Mouse (Mus musculus) liver, embryonic 11.5 days (tissue): ENCODE measurements around the gene Rab25. TPM values are rescaled to one million over a fixed set of nuclear protein-coding genes. Genes with fewer than 3 reads are reported as not detected.

Experiments
- microRNA counts: library from miRNA; unstranded; fragments of <30 nt; microRNA quantifications from one replicate; lab custom pipeline; 2015
- microRNA-seq: library from miRNA; unstranded; fragments of <30 nt; microRNA quantifications from one replicate; pipeline ENCODE4, GENCODE M21; 2017; ENCODE audit warnings: borderline number of aligned reads
- polyA plus RNA-seq: library from polyadenylated mRNA; unstranded; fragments of >200 nt; fragmentation: Nextera tagmentation; extraction: Ambion mirVana; gene quantifications from 2 replicates; pipeline ENCODE4 v1.2.1, GENCODE M21; 2014

The Rab25 gene
- polyA plus RNA-seq, 1 experiment from 2014 or later = 1.2 TPM

MicroRNA genes within 50 kb of the gene (microRNA counts, 519-probe panel; counts per million panel counts)
- microRNA mmu-miR-1905 (lab: Ali Mortazavi, UCI) = not detected

Small RNA genes within 50 kb of the gene (microRNA-seq; reads per million reads assigned to microRNA genes)
- gene Mir1905 = not detected

Other genes starting within 250 kb of the Rab25 start
- 111 and 113 TPM in 2 replicates for gene Glmp, start 223.3 kb downstream of the Rab25 start, polyA plus RNA-seq
- 2.0 TPM in 2 replicates for gene Tmem79, start 212.2 kb downstream of the Rab25 start, polyA plus RNA-seq
- 52.0 TPM in 2 replicates for gene Smg5, start 212.0 kb downstream of the Rab25 start, polyA plus RNA-seq
- gene Paqr6, start 183.7 kb downstream of the Rab25 start, polyA plus RNA-seq = 5.6 and 7.0 TPM in 2 replicates
- gene Bglap3, start 175.6 kb downstream of the Rab25 start, polyA plus RNA-seq = 0.12 and 0.40 TPM in 2 replicates
- gene Bglap2, start 169.6 kb downstream of the Rab25 start, polyA plus RNA-seq = not detected in 2 replicates
- gene Bglap, start 163.8 kb downstream of the Rab25 start, polyA plus RNA-seq = not detected in 2 replicates
- 153 and 165 TPM in 2 replicates for gene Pmf1, start 138.0 kb downstream of the Rab25 start, polyA plus RNA-seq
- gene Slc25a44, start 123.2 kb downstream of the Rab25 start, polyA plus RNA-seq = 20.6 and 20.7 TPM in 2 replicates
- gene Sema4a, start 87.1 kb downstream of the Rab25 start, polyA plus RNA-seq = 14.3 and 19.0 TPM in 2 replicates
- 155 and 157 TPM in 2 replicates for gene Lmna, start 38.3 kb downstream of the Rab25 start, polyA plus RNA-seq
- 9.4 and 10.2 TPM in 2 replicates for gene Mex3a, start 15.9 kb downstream of the Rab25 start, polyA plus RNA-seq
- 111 and 120 TPM in 2 replicates for gene Lamtor2, start 4.8 kb upstream of the Rab25 start, polyA plus RNA-seq
- 65.8 and 67.7 TPM in 2 replicates for gene Ubqln4, start 5.5 kb upstream of the Rab25 start, polyA plus RNA-seq
- 306 and 307 TPM in 2 replicates for gene Ssr2, start 27.6 kb upstream of the Rab25 start, polyA plus RNA-seq
- gene Arhgef2, start 57.7 kb upstream of the Rab25 start, polyA plus RNA-seq = 64.3 and 66.3 TPM in 2 replicates
- gene Rxfp4, start 104.8 kb upstream of the Rab25 start, polyA plus RNA-seq = not detected in 2 replicates
- gene Khdc4, start 137.5 kb upstream of the Rab25 start, polyA plus RNA-seq = 64.7 and 65.7 TPM in 2 replicates
- gene Rit1, start 168.5 kb upstream of the Rab25 start, polyA plus RNA-seq = 33.9 and 34.4 TPM in 2 replicates
- gene Syt11, start 226.9 kb upstream of the Rab25 start, polyA plus RNA-seq = 4.7 and 5.2 TPM in 2 replicates